Mouse (Mus musculus): ENCODE results near the gene Bola1. TPM values are rescaled to one million over a fixed set of nuclear protein-coding genes. Genes with fewer than 3 reads are reported as not detected.
"Not testable (repeated sequence)": the region's sequence is repeated elsewhere in the genome, so short reads cannot be mapped to it uniquely, and the experiment has no call there.

Bola1 gene
- polyA plus RNA-seq, 1 experiment from 2014 or later = 55.7 TPM

DNA sequence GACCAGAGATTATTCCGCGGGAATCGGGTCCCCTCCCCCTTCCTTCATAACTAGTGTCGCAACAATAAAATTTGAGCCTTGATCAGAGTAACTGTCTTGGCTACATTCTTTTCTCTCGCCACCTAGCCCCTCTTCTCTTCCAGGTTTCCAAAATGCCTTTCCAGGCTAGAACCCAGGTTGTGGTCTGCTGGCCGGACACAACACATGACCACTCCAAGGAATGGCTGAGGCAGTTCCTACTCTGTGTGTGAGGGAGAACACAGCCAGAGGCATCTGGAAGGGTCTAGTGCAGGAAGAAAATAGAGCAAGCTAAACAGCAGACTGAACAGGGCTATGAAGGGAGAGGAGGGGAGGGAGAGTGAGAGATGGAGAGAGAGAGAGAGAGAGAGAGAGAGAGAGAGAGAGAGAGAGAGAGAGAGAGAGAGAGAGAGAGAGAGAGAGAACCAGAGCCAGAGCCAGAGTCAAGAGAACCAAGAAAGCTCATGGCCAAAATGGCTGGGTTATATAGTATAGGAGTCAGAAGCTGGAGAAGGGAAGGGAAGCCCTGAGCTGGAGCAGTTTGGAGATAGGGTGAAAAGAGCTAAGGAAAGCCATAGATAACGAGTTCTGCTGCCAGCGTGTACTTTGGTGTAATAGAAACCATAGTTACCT, 20.8 kb downstream of the Bola1 start:
- H3K9me3 ChIP-seq (ENCODE audit: control insufficient read depth, low read length); H3K27me3 ChIP-seq (replicated peaks; ENCODE audit: control insufficient read depth, insufficient read depth, low read length); ATAC-seq (ENCODE audit: low read depth); H3K36me3 ChIP-seq (ENCODE audit: control insufficient read depth, insufficient read depth, low read length); H3K27ac ChIP-seq (replicated peaks; ENCODE audit: low read depth, low read length); H3K4me3 ChIP-seq (ENCODE audit: low read depth, low read length); H3K9ac ChIP-seq (ENCODE audit: low read depth, low read length); DNase-seq (ENCODE audit: low spot score): not testable (repeated sequence)
- Histone ChIP-seq H3K4me1 (ENCODE audit: control insufficient read depth, insufficient read depth, low read length) (peaks cover 13% of the 10 kb centered on the region), H3K4me2 (ENCODE audit: low read depth, low read length) (peak overlapping the region; percentile 91)
- WGBS = 29% methylated on average over 6 of the region's 8 CpGs

DNA sequence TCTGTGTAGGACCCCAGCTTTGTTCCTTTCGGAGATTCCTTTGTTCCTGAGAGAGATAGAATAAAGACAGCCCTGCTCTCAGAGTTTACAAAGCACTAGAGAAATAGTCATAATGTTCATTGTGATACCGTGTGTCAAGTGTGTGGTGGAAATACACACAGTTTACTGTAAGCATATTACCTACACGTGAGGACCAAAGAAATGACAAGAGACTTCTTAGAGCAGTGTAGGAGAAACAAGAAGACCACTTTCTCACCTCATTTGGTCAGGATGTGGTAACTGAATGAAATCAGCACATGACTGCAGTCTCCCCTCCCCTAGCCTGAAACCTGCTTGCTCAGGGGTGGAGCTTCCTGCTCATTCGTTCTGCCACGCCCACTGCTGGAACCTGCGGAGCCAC, 21.3 kb downstream of the Bola1 start:
- H3K27ac ChIP-seq (replicated peaks; ENCODE audit: low read depth, low read length) = 0 out of 2 replicates have a peak overlapping the region, but pooled peaks have one; percentile 44
- peak overlapping the region; percentile 52 for H3K9ac ChIP-seq (ENCODE audit: low read depth, low read length)

DNA sequence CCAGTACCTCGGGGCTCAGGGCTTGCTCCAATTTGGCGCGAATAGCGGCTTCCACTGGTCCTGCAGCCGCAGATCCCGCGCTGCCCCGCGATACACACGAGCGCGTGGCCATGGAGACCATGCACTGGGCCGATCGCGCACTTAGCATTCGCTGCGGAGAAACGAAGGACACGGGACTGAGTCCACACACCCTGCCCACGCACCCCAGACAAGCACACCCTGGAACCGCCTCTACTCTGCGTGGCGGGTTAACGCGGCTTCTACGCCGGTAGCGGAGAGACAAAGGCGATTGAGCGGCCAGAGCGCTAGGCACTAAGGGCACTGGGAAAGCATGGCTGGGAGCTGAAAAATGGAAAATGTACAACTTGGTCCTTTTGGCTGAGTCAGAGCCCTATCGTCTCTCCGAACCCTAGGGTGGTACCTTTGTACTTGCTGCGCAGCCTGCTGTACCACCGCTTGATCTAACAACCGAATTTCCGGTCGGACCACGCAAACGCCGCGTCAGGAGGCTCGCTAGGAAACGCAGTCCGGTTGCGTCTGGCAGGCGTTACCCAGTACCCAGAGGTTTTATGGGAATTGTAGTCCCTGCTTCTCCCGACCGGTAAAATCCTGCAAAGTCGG, 22.3 kb downstream of the Bola1 start:
- peak overlapping the region; percentile 77 for H3K4me3 ChIP-seq (ENCODE audit: low read depth, low read length)
- H3K9ac ChIP-seq (ENCODE audit: low read depth, low read length) = peak overlapping the region; percentile 89
- peaks cover 13% of the 10 kb centered on the region for H3K4me1 ChIP-seq (ENCODE audit: control insufficient read depth, insufficient read depth, low read length)
- no peaks in the 10 kb centered on the region for H3K27me3 ChIP-seq (replicated peaks; ENCODE audit: control insufficient read depth, insufficient read depth, low read length)
- WGBS = under 1% methylated on average over 50 of the region's 50 CpGs
- no peaks in the 10 kb centered on the region for H3K9me3 ChIP-seq (ENCODE audit: control insufficient read depth, low read length)
- no peaks in the 10 kb centered on the region for H3K36me3 ChIP-seq (ENCODE audit: control insufficient read depth, insufficient read depth, low read length)
- H3K27ac ChIP-seq (replicated peaks; ENCODE audit: low read depth, low read length) = peak overlapping the region; percentile 98
- DNase-seq (ENCODE audit: low spot score) (peak; percentile 97), ATAC-seq (ENCODE audit: low read depth) (peak; percentile 95)
- peak overlapping the region; percentile 91 for H3K4me2 ChIP-seq (ENCODE audit: low read depth, low read length)

More for the DNA sequence above, 21.3 kb downstream of the Bola1 start:
- H3K27me3 ChIP-seq (replicated peaks; ENCODE audit: control insufficient read depth, insufficient read depth, low read length) = no peaks in the 10 kb centered on the region
- H3K4me2 ChIP-seq (ENCODE audit: low read depth, low read length) = peak overlapping the region; percentile 91
- DNase-seq (ENCODE audit: low spot score) (no peak), ATAC-seq (ENCODE audit: low read depth) (peak; percentile 27; the same call in 1 of the 2 replicates)
- peaks cover 13% of the 10 kb centered on the region for H3K4me1 ChIP-seq (ENCODE audit: control insufficient read depth, insufficient read depth, low read length)
- H3K4me3 ChIP-seq (ENCODE audit: low read depth, low read length) = peak overlapping the region; percentile 77
- no peaks in the 10 kb centered on the region for H3K36me3 ChIP-seq (ENCODE audit: control insufficient read depth, insufficient read depth, low read length)
- no peaks in the 10 kb centered on the region for H3K9me3 ChIP-seq (ENCODE audit: control insufficient read depth, low read length)
- 6% methylated on average over 4 of the region's 6 CpGs for WGBS

GRCm38 (mm10) chr3:96196437-96197128, 22.9 kb downstream of the Bola1 start:
- ATAC-seq (ENCODE audit: low read depth) = no peak; the same call in 1 of the 2 replicates
- Histone ChIP-seq H3K27me3 (replicated peaks; ENCODE audit: control insufficient read depth, insufficient read depth, low read length) (no peaks in the 10 kb centered on the region), H3K4me1 (ENCODE audit: control insufficient read depth, insufficient read depth, low read length) (peaks cover 13% of the 10 kb centered on the region), H3K9ac (ENCODE audit: low read depth, low read length) (peak overlapping the region; percentile 89), H3K4me3 (ENCODE audit: low read depth, low read length) (peak overlapping the region; percentile 77), H3K27ac (replicated peaks; ENCODE audit: low read depth, low read length) (peak overlapping the region; percentile 98), H3K36me3 (ENCODE audit: control insufficient read depth, insufficient read depth, low read length) (no peaks in the 10 kb centered on the region), H3K9me3 (ENCODE audit: control insufficient read depth, low read length) (no peaks in the 10 kb centered on the region), H3K4me2 (ENCODE audit: low read depth, low read length) (peak overlapping the region; percentile 91)
- WGBS = 16% methylated on average over 27 of the region's 27 CpGs
- DNase-seq (ENCODE audit: low spot score) = no peak

- no peak for DNase-seq (ENCODE audit: low spot score)
- H3K36me3 ChIP-seq (ENCODE audit: control insufficient read depth, insufficient read depth, low read length) = peaks cover under 1% of the 10 kb centered on the region; the same call in 1 of the 2 replicates
- no peaks in the 10 kb centered on the region for H3K27me3 ChIP-seq (replicated peaks; ENCODE audit: control insufficient read depth, insufficient read depth, low read length)
- H3K4me3 ChIP-seq (ENCODE audit: low read depth, low read length) = no peak overlapping the region
- no peak overlapping the region for H3K27ac ChIP-seq (replicated peaks; ENCODE audit: low read depth, low read length)
- no peak overlapping the region for H3K9ac ChIP-seq (ENCODE audit: low read depth, low read length)
- ATAC-seq (ENCODE audit: low read depth) = no peak
- H3K4me2 ChIP-seq (ENCODE audit: low read depth, low read length) = peak overlapping the region; percentile 91; the same call in 1 of the 2 replicates
- WGBS = 92% methylated on average over 11 of the region's 11 CpGs
- H3K4me1 ChIP-seq (ENCODE audit: control insufficient read depth, insufficient read depth, low read length) = peaks cover 13% of the 10 kb centered on the region
- no peaks in the 10 kb centered on the region for H3K9me3 ChIP-seq (ENCODE audit: control insufficient read depth, low read length)
Observed at GRCm38 (mm10) chr3:96195616-96196313, 23.7 kb downstream of the Bola1 start.

- H3K27me3 ChIP-seq (replicated peaks; ENCODE audit: control insufficient read depth, insufficient read depth, low read length) = no peaks in the 10 kb centered on the region
- no peak overlapping the region for H3K4me3 ChIP-seq (ENCODE audit: low read depth, low read length)
- ATAC-seq (ENCODE audit: low read depth) (no peak), DNase-seq (ENCODE audit: low spot score) (no peak)
- no peaks in the 10 kb centered on the region for H3K9me3 ChIP-seq (ENCODE audit: control insufficient read depth, low read length)
- H3K9ac ChIP-seq (ENCODE audit: low read depth, low read length) = no peak overlapping the region
- H3K4me2 ChIP-seq (ENCODE audit: low read depth, low read length) = no peak overlapping the region
- H3K4me1 ChIP-seq (ENCODE audit: control insufficient read depth, insufficient read depth, low read length) = peaks cover 13% of the 10 kb centered on the region
- 82% methylated on average over 10 of the region's 10 CpGs for WGBS
- H3K36me3 ChIP-seq (ENCODE audit: control insufficient read depth, insufficient read depth, low read length) = peaks cover 7% of the 10 kb centered on the region
- H3K27ac ChIP-seq (replicated peaks; ENCODE audit: low read depth, low read length) = no peak overlapping the region
Observed at GRCm38 (mm10) chr3:96194966-96195365, 24.5 kb downstream of the Bola1 start.

DNA sequence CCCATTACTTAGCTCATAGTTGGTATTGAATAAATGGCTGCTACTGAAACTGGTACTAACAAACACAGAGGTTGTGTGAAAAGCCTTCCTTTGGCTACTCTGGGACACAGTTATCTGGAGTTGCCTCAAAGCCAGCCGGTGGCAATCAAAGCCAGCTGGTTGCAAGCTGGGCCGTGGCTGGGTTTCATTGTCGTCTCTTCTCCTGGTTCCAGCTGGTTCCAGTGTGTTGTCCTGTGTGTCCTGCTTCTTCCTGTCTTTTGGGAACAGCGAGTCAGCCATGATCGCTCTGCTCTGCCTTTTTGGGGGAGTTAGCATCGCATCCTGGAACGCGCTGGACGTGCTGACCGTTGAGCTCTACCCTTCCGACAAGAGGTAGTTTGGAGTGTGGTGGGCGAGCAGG, 26.5 kb downstream of the Bola1 start:
- WGBS = 48% methylated on average over 12 of the region's 12 CpGs
- H3K4me2 ChIP-seq (ENCODE audit: low read depth, low read length) = peak overlapping the region; percentile 16; the same call in 1 of the 2 replicates
- H3K4me1 ChIP-seq (ENCODE audit: control insufficient read depth, insufficient read depth, low read length) = peaks cover 10% of the 10 kb centered on the region
- no peak overlapping the region for H3K4me3 ChIP-seq (ENCODE audit: low read depth, low read length)
- H3K36me3 ChIP-seq (ENCODE audit: control insufficient read depth, insufficient read depth, low read length) = peaks cover 7% of the 10 kb centered on the region
- H3K27ac ChIP-seq (replicated peaks; ENCODE audit: low read depth, low read length) = no peak overlapping the region
- no peaks in the 10 kb centered on the region for H3K27me3 ChIP-seq (replicated peaks; ENCODE audit: control insufficient read depth, insufficient read depth, low read length)
- H3K9me3 ChIP-seq (ENCODE audit: control insufficient read depth, low read length) = no peaks in the 10 kb centered on the region
- no peak overlapping the region for H3K9ac ChIP-seq (ENCODE audit: low read depth, low read length)
- DNase-seq (ENCODE audit: low spot score) (no peak), ATAC-seq (ENCODE audit: low read depth) (no peak)

DNA sequence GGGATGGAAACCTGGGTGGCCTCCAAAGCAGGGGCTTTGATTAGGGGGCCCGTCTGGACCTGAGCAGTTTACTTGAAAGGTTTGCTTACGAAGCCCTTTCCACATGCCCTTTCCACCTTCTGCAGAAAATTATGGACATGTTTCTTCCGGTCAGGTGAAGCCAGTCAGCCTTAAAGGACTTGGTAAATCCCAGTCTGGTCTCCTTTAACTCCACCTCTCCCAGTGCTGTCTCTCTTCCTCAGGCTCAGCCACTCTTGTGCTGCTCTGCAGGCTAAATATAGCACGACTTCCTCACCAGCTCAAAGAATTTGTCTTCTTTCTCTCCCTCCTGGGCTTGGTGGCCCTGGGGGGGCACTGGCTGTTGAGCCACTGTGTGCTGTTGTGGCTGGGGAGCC, 37.1 kb downstream of the Bola1 start:
- no peak overlapping the region for H3K27ac ChIP-seq (replicated peaks; ENCODE audit: low read depth, low read length)
- DNase-seq (ENCODE audit: low spot score) = no peak
- peaks cover 13% of the 10 kb centered on the region for H3K36me3 ChIP-seq (ENCODE audit: control insufficient read depth, insufficient read depth, low read length)
- no peaks in the 10 kb centered on the region for H3K9me3 ChIP-seq (ENCODE audit: control insufficient read depth, low read length)
- peak overlapping the region; percentile 81 for H3K4me2 ChIP-seq (ENCODE audit: low read depth, low read length)
- H3K4me3 ChIP-seq (ENCODE audit: low read depth, low read length) = peak overlapping the region; percentile 58; the same call in 1 of the 2 replicates
- H3K4me1 ChIP-seq (ENCODE audit: control insufficient read depth, insufficient read depth, low read length) = peaks cover 13% of the 10 kb centered on the region
- 23% methylated on average over 4 of the region's 4 CpGs for WGBS
- ATAC-seq (ENCODE audit: low read depth) = no peak
- no peaks in the 10 kb centered on the region for H3K27me3 ChIP-seq (replicated peaks; ENCODE audit: control insufficient read depth, insufficient read depth, low read length)
- 0 out of 2 replicates have a peak overlapping the region, but pooled peaks have one; percentile 28 for H3K9ac ChIP-seq (ENCODE audit: low read depth, low read length)
